Comparison of ENCODE assay signal across 8 mouse cellular contexts in the genomic region with DNA sequence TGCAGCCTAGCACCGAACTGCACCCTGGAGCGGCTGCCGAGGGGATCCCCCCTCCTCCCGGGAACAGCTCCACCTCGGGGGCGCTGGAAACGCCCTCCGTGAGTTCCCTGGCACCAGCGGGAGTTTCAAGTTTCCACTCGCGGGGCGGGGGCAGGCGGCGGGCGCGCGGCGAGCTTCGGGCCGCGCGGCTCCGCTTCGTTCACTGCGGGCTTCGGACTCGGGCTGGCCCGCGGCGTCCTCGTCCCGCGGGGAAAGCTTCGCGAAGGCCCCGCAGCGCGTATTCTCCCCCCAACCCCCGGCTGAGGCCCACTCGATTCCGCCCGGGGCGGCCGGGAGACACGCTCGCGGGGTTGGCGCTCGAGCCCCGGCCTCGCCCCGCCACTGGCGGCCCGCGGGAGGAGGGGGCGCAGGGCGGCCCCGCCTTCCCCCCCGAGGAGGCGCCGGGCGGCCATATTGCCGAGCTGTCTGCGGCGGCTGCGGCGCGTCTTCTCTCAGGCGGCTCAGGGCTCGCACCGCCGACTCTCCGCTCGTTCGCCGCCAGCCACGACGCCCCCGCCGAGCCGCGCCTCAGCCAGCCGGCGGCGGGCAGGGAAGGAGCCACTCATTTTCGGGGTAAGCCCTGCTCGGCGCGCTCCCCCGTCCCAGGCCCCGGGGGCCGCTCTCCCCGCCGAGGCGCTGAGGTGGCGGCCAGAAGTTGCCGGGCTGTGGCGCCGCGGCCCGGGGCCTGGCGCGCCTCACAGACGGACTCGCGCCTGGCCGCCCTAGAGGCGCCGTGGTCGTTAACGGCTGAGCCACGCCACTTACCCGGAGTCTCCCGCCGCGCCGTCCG. TPM values are rescaled to one million over a fixed set of nuclear protein-coding genes. Genes with fewer than 3 reads are reported as not detected.
DNase-seq lines count a peak whose midpoint lies in the region; ATAC-seq and TF ChIP-seq lines count a peak whose summit lies in the region.

No protein-coding gene starts in this region.

- under 1% methylated on average over 89 of the region's 118 CpGs for WGBS in heart, embryonic 13.5 days
- WGBS in kidney, postnatal 0 days: under 1% methylated on average over 104 of the region's 118 CpGs
- WGBS in liver, embryonic 13.5 days (ENCODE audit: insufficient replicate concordance): under 1% methylated on average over 105 of the region's 118 CpGs
- whole genome bisulfite sequencing in stomach, embryonic 14.5 days: under 1% methylated on average over 100 of the region's 118 CpGs

- peak; percentile 89 for DNase-seq in CD4-positive, CD25-positive, alpha-beta regulatory T cell, adult 2 months (ENCODE audit: low read depth, low spot score)
- DNase-seq in brain, embryonic 14.5 days (ENCODE audit: low read depth): peak; percentile 90
- peak; percentile 92 for DNase-seq in kidney, postnatal 0 days (ENCODE audit: low spot score)
- peak; percentile 65 for DNase-seq in liver, embryonic 13.5 days
- peak; percentile 42 to 68 for DNase-seq in natural killer cell, adult 2 months (ENCODE audit: low spot score in 2 of 2)

- TF ChIP-seq CTCF in brain, embryonic 14.5 days (IDR thresholded peaks at IDR 0.05; ENCODE audit: borderline replicate concordance, extremely low read depth, insufficient read depth, insufficient read length): no peak
- TF ChIP-seq CTCF in kidney, postnatal 0 days (IDR thresholded peaks at IDR 0.05; ENCODE audit: low read depth): peak; percentile 42; the same call in 1 of the 2 replicates

- peak overlapping the region; percentile 100 for H3K9ac ChIP-seq in heart, embryonic 13.5 days
- H3K9ac ChIP-seq in kidney, postnatal 0 days (ENCODE audit: low read depth, low read length): peak overlapping the region; percentile 100
- peak overlapping the region; percentile 97 for H3K9ac ChIP-seq in liver, embryonic 13.5 days
- H3K9ac ChIP-seq in stomach, embryonic 14.5 days (replicated peaks; ENCODE audit: low read depth, low read length): peak overlapping the region; percentile 99

- no peaks in the 10 kb centered on the region for H3K9me3 ChIP-seq in erythroblast, embryonic 14.5 days (ENCODE audit: control insufficient read depth, low read length)
- no peaks in the 10 kb centered on the region for H3K9me3 ChIP-seq in heart, embryonic 13.5 days
- no peaks in the 10 kb centered on the region for H3K9me3 ChIP-seq in kidney, postnatal 0 days (replicated peaks; ENCODE audit: low read length)
- H3K9me3 ChIP-seq in liver, embryonic 13.5 days (replicated peaks): no peaks in the 10 kb centered on the region
- no peaks in the 10 kb centered on the region for H3K9me3 ChIP-seq in stomach, embryonic 14.5 days (ENCODE audit: control insufficient read depth, low read depth, low read length)

- peak; percentile 51; the same call in 1 of the 2 replicates for TF ChIP-seq POLR2A in brain, embryonic 14.5 days (IDR thresholded peaks at IDR 0.05; ENCODE audit: borderline replicate concordance, extremely low read depth, insufficient read depth, insufficient read length, poor library complexity, severe bottlenecking)

- ATAC-seq in heart, embryonic 13.5 days (ENCODE audit: extremely low read depth, insufficient number of reproducible peaks, low FRiP score, low TSS enrichment): peak; percentile 87
- peak; percentile 93 for ATAC-seq in kidney, postnatal 0 days (replicated peaks; ENCODE audit: low FRiP score, low read depth)
- peak; percentile 86 for ATAC-seq in liver, embryonic 13.5 days (ENCODE audit: low read depth)
- peak; percentile 93 for ATAC-seq in stomach, embryonic 14.5 days (ENCODE audit: insufficient number of reproducible peaks, insufficient read depth, low FRiP score, low read depth)

- peak overlapping the region; percentile 97 for H3K4me3 ChIP-seq in erythroblast, embryonic 14.5 days (replicated peaks)
- peak overlapping the region; percentile 99 for H3K4me3 ChIP-seq in heart, embryonic 13.5 days
- peak overlapping the region; percentile 98 for H3K4me3 ChIP-seq in kidney, postnatal 0 days (replicated peaks; ENCODE audit: low read depth, low read length)
- H3K4me3 ChIP-seq in liver, embryonic 13.5 days (replicated peaks): peak overlapping the region; percentile 95
- peak overlapping the region; percentile 91 for H3K4me3 ChIP-seq in stomach, embryonic 14.5 days (ENCODE audit: low read depth, low read length)

- H3K4me2 ChIP-seq in heart, embryonic 13.5 days: peak overlapping the region; percentile 85
- peak overlapping the region; percentile 72 for H3K4me2 ChIP-seq in kidney, postnatal 0 days (ENCODE audit: low read length)
- peak overlapping the region; percentile 89 for H3K4me2 ChIP-seq in liver, embryonic 13.5 days
- peak overlapping the region; percentile 59 for H3K4me2 ChIP-seq in stomach, embryonic 14.5 days (replicated peaks; ENCODE audit: low read depth, low read length)

- peaks cover 28% of the 10 kb centered on the region for H3K4me1 ChIP-seq in erythroblast, embryonic 14.5 days (ENCODE audit: control insufficient read depth)
- peaks cover 38% of the 10 kb centered on the region for H3K4me1 ChIP-seq in heart, embryonic 13.5 days
- H3K4me1 ChIP-seq in kidney, postnatal 0 days (replicated peaks; ENCODE audit: insufficient read depth, low read length): peaks cover 5% of the 10 kb centered on the region; the same call in 1 of the 2 replicates
- peaks cover 44% of the 10 kb centered on the region for H3K4me1 ChIP-seq in liver, embryonic 13.5 days (replicated peaks)
- peaks cover 20% of the 10 kb centered on the region; the same call in 1 of the 2 replicates for H3K4me1 ChIP-seq in stomach, embryonic 14.5 days (ENCODE audit: control insufficient read depth, insufficient read depth, low read length)

- H3K27me3 ChIP-seq in erythroblast, embryonic 14.5 days (ENCODE audit: control insufficient read depth): no peaks in the 10 kb centered on the region; the same call in 1 of the 2 replicates
- H3K27me3 ChIP-seq in heart, embryonic 13.5 days (replicated peaks): no peaks in the 10 kb centered on the region
- H3K27me3 ChIP-seq in kidney, postnatal 0 days (ENCODE audit: insufficient read depth, low read length): no peaks in the 10 kb centered on the region
- no peaks in the 10 kb centered on the region for H3K27me3 ChIP-seq in liver, embryonic 13.5 days
- no peaks in the 10 kb centered on the region for H3K27me3 ChIP-seq in stomach, embryonic 14.5 days (ENCODE audit: control insufficient read depth, insufficient read depth, low read length)

- H3K27ac ChIP-seq in heart, embryonic 13.5 days (replicated peaks): peak overlapping the region; percentile 100
- H3K27ac ChIP-seq in kidney, postnatal 0 days: peak overlapping the region; percentile 99
- peak overlapping the region; percentile 89 for H3K27ac ChIP-seq in liver, embryonic 13.5 days
- peak overlapping the region; percentile 100 for H3K27ac ChIP-seq in stomach, embryonic 14.5 days (ENCODE audit: low read length)

- H3K36me3 ChIP-seq in erythroblast, embryonic 14.5 days (ENCODE audit: control insufficient read depth): no peaks in the 10 kb centered on the region; the same call in 1 of the 2 replicates
- no peaks in the 10 kb centered on the region for H3K36me3 ChIP-seq in heart, embryonic 13.5 days
- no peaks in the 10 kb centered on the region for H3K36me3 ChIP-seq in kidney, postnatal 0 days (ENCODE audit: insufficient read depth, low read length)
- H3K36me3 ChIP-seq in liver, embryonic 13.5 days: no peaks in the 10 kb centered on the region
- no peaks in the 10 kb centered on the region for H3K36me3 ChIP-seq in stomach, embryonic 14.5 days (ENCODE audit: control insufficient read depth, insufficient read depth, low read length)

RNA-seq across cellular contexts. Expression of gene Rdx, which starts 1.1 kb away (rescaled TPM):
- 44.6 and 59.2 TPM in 2 replicates for polyA plus RNA-seq in brain, embryonic 14.5 days (2012; rRNA removed)
- polyA plus RNA-seq in erythroblast, embryonic 14.5 days (2012): 2.2 and 2.4 TPM in 2 replicates
- polyA plus RNA-seq in heart, embryonic 13.5 days (2015; fragmentation: Nextera tagmentation; extraction: Ambion mirVana): 112 and 117 TPM in 2 replicates
- 137 and 143 TPM in 2 replicates for polyA plus RNA-seq in kidney, postnatal 0 days (2015; fragmentation: Nextera tagmentation; extraction: Ambion mirVana)
- 74.7 and 93.0 TPM in 2 replicates for polyA plus RNA-seq in liver, embryonic 13.5 days (2015; fragmentation: Nextera tagmentation; extraction: Ambion mirVana)
- 142 and 146 TPM in 2 replicates for polyA plus RNA-seq in stomach, embryonic 14.5 days (2014; fragmentation: Nextera tagmentation; extraction: Ambion mirVana)

Comparison
In these comparisons a context has a peak if more than half of its experiments do, and no peak if none do; other contexts are left out.
1. Peak in every context shown above with its lines: DNase-seq, ATAC-seq, H3K4me3 ChIP-seq and H3K27ac ChIP-seq.
2. RNA of gene Rdx, which starts 1.1 kb away (polyA plus RNA-seq): 142 to 146 TPM in stomach, embryonic 14.5 days, 137 to 143 TPM in kidney, postnatal 0 days, 112 to 117 TPM in heart, embryonic 13.5 days, 74.7 to 93.0 TPM in liver, embryonic 13.5 days and 44.6 to 59.2 TPM in brain, embryonic 14.5 days; 2.2 to 2.4 TPM in erythroblast, embryonic 14.5 days; every median in the first group is over 10 times any median in the second.